Mouse (Mus musculus): ENCODE measurements at regions not wholly inside any gene's neighbourhood (a gene's known extent, or its start where the extent isn't known, plus 50 kb on each side); places are given as distances from the start of the nearest gene placed in this dataset.
"Not testable (repeated sequence)": the region's sequence is repeated elsewhere in the genome, so short reads cannot be mapped to it uniquely, and the experiment has no call there.

- not testable (repeated sequence) for DNase-seq (ENCODE audit: low read depth, low spot score)
Measured at GRCm38 (mm10) chr6:18566934-18567333, 52.3 kb upstream of the Cttnbp2 start.

- DNase-seq (ENCODE audit: low read depth, low spot score), result no peak
Measured at GRCm38 (mm10) chr6:18569221-18569620, 54.6 kb upstream of the Cttnbp2 start.

GRCm38 (mm10) chr6:18578501-18578900, 63.9 kb upstream of the Cttnbp2 start:
- no peak for DNase-seq (ENCODE audit: low read depth, low spot score)

- no peak for DNase-seq (ENCODE audit: low read depth, low spot score)
Measured at GRCm38 (mm10) chr6:18589436-18589835, 74.8 kb upstream of the Cttnbp2 start.

GRCm38 (mm10) chr6:18596680-18597079, 82.0 kb upstream of the Cttnbp2 start:
- no peak for DNase-seq (ENCODE audit: low read depth, low spot score)

GRCm38 (mm10) chr6:18599626-18600025, 85.0 kb upstream of the Cttnbp2 start:
- DNase-seq (ENCODE audit: low read depth, low spot score), result no peak

GRCm38 (mm10) chr6:18601926-18602325, 87.3 kb upstream of the Cttnbp2 start:
- DNase-seq (ENCODE audit: low read depth, low spot score), result peak; percentile 45

GRCm38 (mm10) chr6:18621372-18622262, 107.0 kb upstream of the Cttnbp2 start:
- DNase-seq (ENCODE audit: low read depth, low spot score), result no peak

- DNase-seq (ENCODE audit: low read depth, low spot score), result no peak
Measured at GRCm38 (mm10) chr6:18628591-18628990, 113.9 kb upstream of the Cttnbp2 start.

- no peak for DNase-seq (ENCODE audit: low read depth, low spot score)
Measured at GRCm38 (mm10) chr6:18633540-18634200, 119.0 kb upstream of the Cttnbp2 start.

- no peak for DNase-seq (ENCODE audit: low read depth, low spot score)
Measured at GRCm38 (mm10) chr6:18639712-18640383, 125.2 kb upstream of the Cttnbp2 start.

- DNase-seq (ENCODE audit: low read depth, low spot score), result no peak
Measured at GRCm38 (mm10) chr6:18648898-18649591, 134.4 kb upstream of the Cttnbp2 start.

- DNase-seq (ENCODE audit: low read depth, low spot score), result no peak
Measured at GRCm38 (mm10) chr6:18651319-18651718, 136.7 kb upstream of the Cttnbp2 start.

GRCm38 (mm10) chr6:18652006-18652601, 137.5 kb upstream of the Cttnbp2 start:
- DNase-seq (ENCODE audit: low read depth, low spot score), result no peak

- no peak for DNase-seq (ENCODE audit: low read depth, low spot score)
Measured at GRCm38 (mm10) chr6:18654275-18654674, 139.6 kb upstream of the Cttnbp2 start.

- no peak for DNase-seq (ENCODE audit: low read depth, low spot score)
Measured at GRCm38 (mm10) chr6:18656202-18656601, 141.6 kb upstream of the Cttnbp2 start.

- DNase-seq (ENCODE audit: low read depth, low spot score), result no peak
Measured at GRCm38 (mm10) chr6:18656772-18657401, 142.2 kb upstream of the Cttnbp2 start.

- DNase-seq (ENCODE audit: low read depth, low spot score), result no peak
Measured at GRCm38 (mm10) chr6:18664687-18665086, 150.0 kb upstream of the Cttnbp2 start.

GRCm38 (mm10) chr6:18665992-18666391, 151.3 kb upstream of the Cttnbp2 start:
- no peak for DNase-seq (ENCODE audit: low read depth, low spot score)

GRCm38 (mm10) chr6:18666543-18666942, 151.9 kb upstream of the Cttnbp2 start:
- DNase-seq (ENCODE audit: low read depth, low spot score), result no peak

GRCm38 (mm10) chr6:18670677-18671076, 156.0 kb upstream of the Cttnbp2 start:
- no peak for DNase-seq (ENCODE audit: low read depth, low spot score)

All from mesoderm, embryonic 11.5 days (tissue).